Mouse (Mus musculus): ENCODE measurements around the gene Rims1. TPM values are rescaled to one million over a fixed set of nuclear protein-coding genes. Genes with fewer than 3 reads are reported as not detected.

The Rims1 gene
- polyA plus RNA-seq, 1 experiment from 2014 or later = 6.2 TPM

DNA sequence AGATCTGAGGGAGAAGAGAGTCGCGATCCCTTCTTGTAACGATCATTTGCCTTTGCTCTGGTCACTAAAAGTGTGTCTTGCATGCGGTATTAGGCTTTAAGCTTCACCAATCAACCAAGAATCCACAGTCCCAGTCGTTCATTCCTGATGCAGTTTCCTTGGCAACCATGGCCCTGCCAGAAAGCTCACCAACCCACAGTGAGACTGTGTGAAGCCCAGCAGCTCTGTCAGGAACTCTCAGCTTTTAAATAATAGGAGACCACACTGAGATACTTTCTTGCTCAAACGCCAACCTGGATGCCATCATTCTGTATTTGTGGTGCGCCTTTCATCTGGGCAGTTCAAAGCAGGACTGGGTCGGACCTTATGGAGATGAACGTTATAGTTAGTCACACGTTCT is 539.3 kb downstream of the Rims1 start:
- no peaks in the 10 kb centered on the region for H3K36me3 ChIP-seq (ENCODE audit: control insufficient read depth, insufficient read depth)
- ATAC-seq = no peak
- TF ChIP-seq CTCF (IDR thresholded peaks at IDR 0.05; ENCODE audit: low read depth) = no peak
- 75% methylated on average over 10 of the region's 10 CpGs for WGBS
- no peak overlapping the region for H3K4me3 ChIP-seq (ENCODE audit: low read depth, low read length)
- H3K4me2 ChIP-seq (replicated peaks; ENCODE audit: low read depth) = no peak overlapping the region
- no peaks in the 10 kb centered on the region for H3K4me1 ChIP-seq (replicated peaks; ENCODE audit: control insufficient read depth, insufficient read depth, low read length)
- no peaks in the 10 kb centered on the region for H3K27me3 ChIP-seq (replicated peaks; ENCODE audit: control insufficient read depth, insufficient read depth, low read length)
- H3K9me3 ChIP-seq (ENCODE audit: control insufficient read depth) = no peaks in the 10 kb centered on the region
- no peak overlapping the region for H3K27ac ChIP-seq (ENCODE audit: low read depth, low read length)
- H3K9ac ChIP-seq (ENCODE audit: low read depth, low read length) = no peak overlapping the region

DNA sequence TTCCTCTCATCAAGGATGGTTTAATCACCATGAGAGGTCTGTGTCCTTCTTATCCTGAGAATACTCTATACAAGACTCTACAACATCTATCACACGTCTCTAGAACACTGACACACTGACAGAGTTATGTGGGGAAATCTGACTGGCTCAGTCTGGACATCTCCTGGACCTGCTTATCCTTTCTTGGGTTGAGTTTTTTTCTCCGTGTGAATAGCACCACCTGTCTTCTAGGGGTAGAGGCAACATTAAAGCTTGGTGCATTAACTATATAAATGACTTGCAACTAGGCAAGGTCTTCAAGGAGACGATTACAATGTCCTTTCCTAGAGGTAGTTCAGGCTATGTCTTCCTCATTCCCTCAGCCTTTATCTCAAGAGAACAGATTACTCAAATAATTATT is 540.3 kb downstream of the Rims1 start:
- Histone ChIP-seq H3K4me2 (replicated peaks; ENCODE audit: low read depth) (no peak overlapping the region), H3K27me3 (replicated peaks; ENCODE audit: control insufficient read depth, insufficient read depth, low read length) (no peaks in the 10 kb centered on the region), H3K4me3 (ENCODE audit: low read depth, low read length) (no peak overlapping the region), H3K27ac (ENCODE audit: low read depth, low read length) (no peak overlapping the region), H3K9ac (ENCODE audit: low read depth, low read length) (no peak overlapping the region), H3K9me3 (ENCODE audit: control insufficient read depth) (no peaks in the 10 kb centered on the region), H3K4me1 (replicated peaks; ENCODE audit: control insufficient read depth, insufficient read depth, low read length) (no peaks in the 10 kb centered on the region), H3K36me3 (ENCODE audit: control insufficient read depth, insufficient read depth) (no peaks in the 10 kb centered on the region)
- 56% methylated on average over 3 of the region's 3 CpGs for WGBS
- ATAC-seq = no peak
- TF ChIP-seq CTCF (IDR thresholded peaks at IDR 0.05; ENCODE audit: low read depth) = no peak

DNA sequence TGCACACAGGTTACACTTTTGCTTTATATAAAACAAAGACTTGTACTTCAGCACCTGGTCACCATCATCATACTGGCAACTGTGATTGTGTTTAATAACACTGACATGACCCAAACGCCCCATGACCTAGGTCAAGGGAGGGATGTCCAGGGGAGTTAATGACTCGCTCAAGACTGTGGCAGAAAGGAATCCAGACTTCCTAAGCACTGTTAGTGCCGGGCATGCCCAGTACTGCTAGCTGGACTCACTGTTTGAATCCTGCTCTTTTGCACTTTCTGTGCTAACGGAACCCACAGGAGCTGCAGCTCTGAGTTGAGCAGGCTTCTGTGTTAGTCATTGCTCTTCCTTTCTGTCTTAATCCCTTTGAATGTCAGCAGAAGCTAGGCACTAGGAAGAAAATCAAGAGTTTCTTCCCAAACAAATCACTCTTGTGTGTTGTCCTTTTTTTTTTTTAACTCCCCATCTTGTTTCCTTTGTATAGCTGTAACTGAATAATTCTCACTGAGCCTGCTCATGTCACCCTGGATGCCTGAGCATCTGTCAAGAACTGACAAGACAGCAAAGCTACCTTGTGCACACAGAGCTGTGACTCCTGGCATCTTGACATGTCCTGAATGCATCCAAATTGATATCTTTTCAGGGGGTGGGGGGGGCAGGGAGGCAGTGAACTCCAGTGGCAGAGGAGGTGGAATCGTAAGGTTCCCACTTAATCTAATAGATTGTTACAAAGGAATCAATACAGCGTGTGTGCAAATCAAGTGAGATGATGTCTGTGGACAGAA is 543.4 kb downstream of the Rims1 start:
- H3K36me3 ChIP-seq (ENCODE audit: control insufficient read depth, insufficient read depth) = no peaks in the 10 kb centered on the region
- H3K27me3 ChIP-seq (replicated peaks; ENCODE audit: control insufficient read depth, insufficient read depth, low read length) = no peaks in the 10 kb centered on the region
- no peak for TF ChIP-seq CTCF (IDR thresholded peaks at IDR 0.05; ENCODE audit: low read depth)
- H3K27ac ChIP-seq (ENCODE audit: low read depth, low read length) = no peak overlapping the region
- H3K9ac ChIP-seq (ENCODE audit: low read depth, low read length) = no peak overlapping the region
- H3K4me1 ChIP-seq (replicated peaks; ENCODE audit: control insufficient read depth, insufficient read depth, low read length) = no peaks in the 10 kb centered on the region
- no peak overlapping the region for H3K4me2 ChIP-seq (replicated peaks; ENCODE audit: low read depth)
- H3K4me3 ChIP-seq (ENCODE audit: low read depth, low read length) = no peak overlapping the region
- ATAC-seq = no peak
- no peaks in the 10 kb centered on the region for H3K9me3 ChIP-seq (ENCODE audit: control insufficient read depth)
- 60% methylated on average over 6 of the region's 6 CpGs for WGBS

DNA sequence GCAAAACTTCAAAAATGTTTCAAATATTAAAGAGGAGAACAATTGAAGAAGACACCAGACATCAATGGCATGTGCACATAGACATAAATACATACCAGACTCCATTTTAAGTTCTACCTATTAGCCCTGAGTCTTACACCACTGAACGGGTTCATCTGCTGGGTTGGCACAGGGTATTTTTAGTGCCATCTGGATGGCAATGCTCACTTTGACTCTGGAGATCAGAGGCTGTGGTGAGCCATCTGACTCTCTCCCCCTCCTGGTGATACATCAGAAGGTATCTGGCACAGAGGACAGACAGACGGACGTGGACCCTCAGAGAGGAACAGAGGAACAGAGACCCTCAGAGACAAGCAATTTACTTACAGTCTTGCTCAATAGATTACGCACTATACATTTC is 544.1 kb downstream of the Rims1 start:
- no peaks in the 10 kb centered on the region for H3K4me1 ChIP-seq (replicated peaks; ENCODE audit: control insufficient read depth, insufficient read depth, low read length)
- no peaks in the 10 kb centered on the region for H3K9me3 ChIP-seq (ENCODE audit: control insufficient read depth)
- H3K9ac ChIP-seq (ENCODE audit: low read depth, low read length) = no peak overlapping the region
- no peak for TF ChIP-seq CTCF (IDR thresholded peaks at IDR 0.05; ENCODE audit: low read depth)
- H3K4me3 ChIP-seq (ENCODE audit: low read depth, low read length) = no peak overlapping the region
- no peaks in the 10 kb centered on the region for H3K27me3 ChIP-seq (replicated peaks; ENCODE audit: control insufficient read depth, insufficient read depth, low read length)
- WGBS = 85% methylated on average over 4 of the region's 4 CpGs
- H3K4me2 ChIP-seq (replicated peaks; ENCODE audit: low read depth) = no peak overlapping the region
- H3K27ac ChIP-seq (ENCODE audit: low read depth, low read length) = no peak overlapping the region
- no peaks in the 10 kb centered on the region for H3K36me3 ChIP-seq (ENCODE audit: control insufficient read depth, insufficient read depth)
- ATAC-seq = no peak

DNA sequence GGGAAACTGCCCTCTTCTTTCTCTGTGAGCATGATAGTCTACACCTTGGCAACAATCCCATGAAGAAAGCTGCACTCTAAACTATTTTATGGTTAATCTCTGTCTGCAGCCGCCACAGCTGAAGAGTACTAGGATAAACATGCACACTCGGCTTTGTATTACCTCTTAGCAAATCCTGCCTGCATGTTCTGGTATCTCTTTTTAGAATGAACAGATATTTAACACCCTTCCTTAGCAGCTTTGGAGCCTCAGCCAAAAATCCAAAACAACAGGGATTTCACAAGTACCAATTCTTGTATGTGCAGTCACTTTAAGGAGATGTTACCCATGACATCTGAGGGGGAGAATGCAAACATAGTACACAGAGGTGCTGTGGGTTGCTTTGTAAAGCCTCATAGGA is 545.5 kb downstream of the Rims1 start:
- WGBS = 77% methylated on average over 2 of the region's 2 CpGs
- no peak for TF ChIP-seq CTCF (IDR thresholded peaks at IDR 0.05; ENCODE audit: low read depth)
- Histone ChIP-seq H3K4me1 (replicated peaks; ENCODE audit: control insufficient read depth, insufficient read depth, low read length) (no peaks in the 10 kb centered on the region), H3K9me3 (ENCODE audit: control insufficient read depth) (no peaks in the 10 kb centered on the region), H3K36me3 (ENCODE audit: control insufficient read depth, insufficient read depth) (no peaks in the 10 kb centered on the region), H3K27me3 (replicated peaks; ENCODE audit: control insufficient read depth, insufficient read depth, low read length) (no peaks in the 10 kb centered on the region), H3K4me3 (ENCODE audit: low read depth, low read length) (no peak overlapping the region), H3K4me2 (replicated peaks; ENCODE audit: low read depth) (no peak overlapping the region), H3K27ac (ENCODE audit: low read depth, low read length) (no peak overlapping the region), H3K9ac (ENCODE audit: low read depth, low read length) (no peak overlapping the region)
- no peak for ATAC-seq

DNA sequence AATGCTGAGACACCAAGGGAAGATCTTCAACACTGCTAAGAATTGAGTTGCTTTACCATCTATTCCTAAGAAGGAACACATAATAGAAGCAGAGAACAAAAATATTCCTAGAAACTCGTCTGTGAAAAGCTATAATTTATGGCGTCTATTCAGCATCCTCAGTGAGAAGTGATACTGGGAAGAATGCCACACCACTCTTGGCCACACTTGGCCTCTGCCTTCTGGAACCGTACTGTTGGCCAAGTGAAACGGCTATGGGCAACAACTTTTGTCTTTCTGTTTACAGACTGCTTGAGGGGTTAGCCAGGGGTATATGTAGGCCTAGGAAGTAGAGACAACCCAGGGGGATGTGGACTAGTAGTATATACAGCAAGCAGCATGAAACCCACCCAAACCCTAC is 547.4 kb downstream of the Rims1 start:
- TF ChIP-seq CTCF (IDR thresholded peaks at IDR 0.05; ENCODE audit: low read depth) = no peak
- H3K9me3 ChIP-seq (ENCODE audit: control insufficient read depth) = no peaks in the 10 kb centered on the region
- H3K4me2 ChIP-seq (replicated peaks; ENCODE audit: low read depth) = no peak overlapping the region
- H3K27me3 ChIP-seq (replicated peaks; ENCODE audit: control insufficient read depth, insufficient read depth, low read length) = no peaks in the 10 kb centered on the region
- no peaks in the 10 kb centered on the region for H3K4me1 ChIP-seq (replicated peaks; ENCODE audit: control insufficient read depth, insufficient read depth, low read length)
- no peaks in the 10 kb centered on the region for H3K36me3 ChIP-seq (ENCODE audit: control insufficient read depth, insufficient read depth)
- H3K27ac ChIP-seq (ENCODE audit: low read depth, low read length) = no peak overlapping the region
- no peak overlapping the region for H3K4me3 ChIP-seq (ENCODE audit: low read depth, low read length)
- no peak overlapping the region for H3K9ac ChIP-seq (ENCODE audit: low read depth, low read length)
- no peak for ATAC-seq
- 64% methylated on average over 4 of the region's 4 CpGs for WGBS
